Mouse (Mus musculus) kidney, adult 8-10 months (tissue): ENCODE results near the gene Tekt1.
"Not testable (repeated sequence)": the region's sequence is repeated elsewhere in the genome, so short reads cannot be mapped to it uniquely, and the experiment has no call there.

Experiments
- DNase-seq, 2 experiments: peaks; one replicate each; pipeline ENCODE4 v3.0.0; 2022

Tekt1 gene

GRCm38 (mm10) chr11:72389407-72390142 lies 27.3 kb upstream of the Tekt1 start:
- DNase-seq, result no peak

DNA sequence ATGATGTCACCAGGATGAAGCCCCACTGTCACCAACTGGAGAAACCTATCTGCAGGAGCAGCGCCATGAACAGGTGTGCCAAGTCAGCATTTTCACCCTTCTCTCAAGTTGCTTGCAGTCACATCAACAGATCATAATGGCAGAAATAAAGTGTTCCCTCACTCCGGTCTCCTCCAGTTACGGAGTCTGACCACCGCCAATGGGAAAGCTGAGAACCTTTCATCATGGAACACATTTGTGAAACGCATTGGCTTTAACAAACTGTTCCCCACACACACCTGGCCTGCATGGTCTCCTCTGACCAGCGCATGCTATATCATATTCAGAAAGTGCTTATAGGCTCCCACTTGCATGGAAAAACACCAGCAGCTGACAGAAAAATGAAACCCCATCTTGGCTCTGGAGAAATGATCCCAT lies 25.9 kb upstream of the Tekt1 start:
- no peak for DNase-seq

- DNase-seq, result no peak
These were observed 17.1 kb upstream of the Tekt1 start for GRCm38 (mm10) chr11:72379351-72379750.

GRCm38 (mm10) chr11:72378222-72378621 lies 16.0 kb upstream of the Tekt1 start:
- no peak for DNase-seq

GRCm38 (mm10) chr11:72376562-72376961 lies 14.3 kb upstream of the Tekt1 start:
- no peak for DNase-seq

- no peak for DNase-seq
These were observed 7.8 kb upstream of the Tekt1 start for GRCm38 (mm10) chr11:72369904-72370672.

- no peak for DNase-seq
These were observed 5.9 kb upstream of the Tekt1 start for GRCm38 (mm10) chr11:72367934-72368674.

DNA sequence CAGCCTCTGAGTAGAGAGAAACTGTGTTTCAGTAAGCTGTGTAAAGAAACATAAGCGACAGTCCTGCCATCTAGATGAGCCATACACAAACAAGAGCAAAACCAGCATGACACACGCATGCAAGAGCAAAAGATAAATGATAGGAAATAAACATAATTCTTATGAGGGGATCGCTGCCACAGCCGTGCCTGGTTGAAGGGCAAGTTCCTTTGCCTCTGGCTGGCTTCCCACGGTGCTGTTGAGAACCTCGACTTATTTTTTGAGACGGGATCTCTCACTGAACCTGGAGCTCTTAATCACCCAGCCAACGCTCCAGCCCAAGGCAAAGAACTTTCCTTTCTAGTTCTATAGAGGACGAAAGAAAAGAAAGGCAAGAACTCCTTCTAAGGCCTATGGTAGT lies 3.9 kb upstream of the Tekt1 start:
- no peak for DNase-seq

GRCm38 (mm10) chr11:72364526-72364925 lies 2.3 kb upstream of the Tekt1 start:
- DNase-seq, result no peak

DNA sequence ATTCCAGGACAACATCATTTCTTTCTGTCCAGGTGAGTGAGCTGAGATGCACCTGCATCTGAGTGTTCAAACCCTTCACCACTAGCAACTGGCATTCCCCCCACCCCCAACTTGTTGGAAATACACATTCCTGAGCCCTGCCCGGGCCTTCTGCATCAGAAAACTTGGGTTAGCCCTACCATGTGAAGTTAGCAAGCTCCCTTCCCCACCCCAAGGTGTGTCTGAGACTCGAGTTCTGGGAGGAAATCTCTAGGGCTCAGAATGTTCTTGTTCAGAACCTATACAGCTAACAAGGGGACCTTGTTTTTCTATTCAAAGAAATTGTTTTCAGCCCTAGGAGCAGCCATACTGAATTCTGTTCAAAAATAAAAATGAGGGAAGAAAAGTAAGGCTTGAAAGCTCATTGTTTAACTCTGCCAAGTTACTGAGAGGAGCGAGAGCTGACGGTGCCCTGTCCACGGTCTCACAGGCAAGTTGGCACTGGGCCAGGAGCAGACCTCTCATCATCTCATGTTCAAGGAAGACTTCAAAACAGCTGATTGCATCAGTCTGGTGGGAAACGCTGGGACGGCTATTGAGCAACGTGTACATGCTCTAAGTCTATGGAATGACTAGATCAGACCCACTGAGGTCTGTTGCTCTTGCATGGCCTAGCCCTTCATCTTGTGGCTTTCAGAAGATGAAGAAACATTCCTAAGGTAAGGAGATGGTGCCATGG lies 1.4 kb upstream of the Tekt1 start:
- no peak for DNase-seq

- peak; percentile 52 to 67 for DNase-seq
These were observed 576 bp downstream of the Tekt1 start for GRCm38 (mm10) chr11:72361385-72362346.

- DNase-seq, result peak in 1 of 2 experiments; percentile 67
These were observed 7.1 kb downstream of the Tekt1 start for GRCm38 (mm10) chr11:72354971-72355728.

DNA sequence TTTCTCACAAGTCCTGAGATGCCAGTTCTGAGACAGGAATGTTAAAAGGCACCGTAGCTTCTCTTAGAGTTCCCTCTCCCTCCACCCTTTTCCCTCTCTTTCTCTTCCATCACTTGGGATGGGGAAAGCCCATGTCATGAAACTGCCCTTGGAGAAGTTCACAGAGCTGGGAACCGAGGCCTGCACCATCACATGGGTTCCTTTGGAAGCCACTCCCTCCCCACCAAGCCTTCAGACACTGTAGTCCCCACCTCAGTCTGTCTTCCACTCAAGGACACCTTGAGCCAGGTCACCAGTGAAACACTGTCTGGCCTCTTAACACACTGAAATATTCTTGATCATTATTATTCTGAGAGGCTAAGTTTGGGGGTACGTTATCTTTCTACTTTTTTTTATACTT lies 9.1 kb downstream of the Tekt1 start:
- no peak for DNase-seq

DNA sequence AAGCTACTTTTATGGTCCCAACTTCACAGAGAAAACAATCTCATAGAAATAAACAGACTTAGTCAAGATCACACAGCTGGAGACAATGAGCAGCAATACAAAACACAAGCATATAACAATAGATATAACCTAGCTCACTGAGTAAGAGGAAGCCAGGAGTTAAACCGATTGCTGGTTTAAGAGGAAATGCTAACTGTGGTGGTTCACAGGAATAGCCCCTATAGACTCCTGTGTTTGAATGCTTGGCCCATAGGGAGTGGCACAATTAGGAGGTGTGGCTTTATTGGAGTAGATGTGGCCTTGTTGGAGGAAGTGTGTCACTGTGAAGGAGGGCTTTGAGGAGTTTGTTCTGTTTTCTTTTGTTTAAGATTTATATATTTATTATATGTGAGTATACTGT lies 10.0 kb downstream of the Tekt1 start:
- no peak for DNase-seq

GRCm38 (mm10) chr11:72349652-72350051 lies 12.6 kb downstream of the Tekt1 start:
- no peak for DNase-seq

- peak; percentile 49 to 63 for DNase-seq
These were observed 13.2 kb downstream of the Tekt1 start for GRCm38 (mm10) chr11:72349016-72349415.

DNA sequence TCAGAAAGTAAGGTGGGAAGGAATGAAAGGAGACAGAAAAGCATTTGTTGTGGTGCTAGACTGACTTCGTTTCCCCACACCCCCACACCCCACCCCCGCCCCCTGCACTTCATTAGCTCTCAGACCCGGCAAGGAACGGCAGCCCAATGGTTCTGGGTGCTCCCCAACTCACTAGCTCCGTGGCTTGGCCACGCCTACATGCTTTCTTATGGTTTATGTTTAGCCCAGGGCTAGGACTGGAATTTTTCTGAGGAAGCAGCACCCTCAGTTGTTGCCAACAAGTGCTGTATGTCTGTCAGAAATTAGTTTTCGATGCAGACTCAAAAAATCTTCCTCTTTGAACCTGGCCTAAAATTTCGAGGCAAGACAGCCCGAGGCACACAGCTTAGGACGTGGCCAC lies 13.7 kb downstream of the Tekt1 start:
- DNase-seq, result peak; percentile 51 to 56

GRCm38 (mm10) chr11:72344486-72344885 lies 17.8 kb downstream of the Tekt1 start:
- peak; percentile 48 to 61 for DNase-seq

DNA sequence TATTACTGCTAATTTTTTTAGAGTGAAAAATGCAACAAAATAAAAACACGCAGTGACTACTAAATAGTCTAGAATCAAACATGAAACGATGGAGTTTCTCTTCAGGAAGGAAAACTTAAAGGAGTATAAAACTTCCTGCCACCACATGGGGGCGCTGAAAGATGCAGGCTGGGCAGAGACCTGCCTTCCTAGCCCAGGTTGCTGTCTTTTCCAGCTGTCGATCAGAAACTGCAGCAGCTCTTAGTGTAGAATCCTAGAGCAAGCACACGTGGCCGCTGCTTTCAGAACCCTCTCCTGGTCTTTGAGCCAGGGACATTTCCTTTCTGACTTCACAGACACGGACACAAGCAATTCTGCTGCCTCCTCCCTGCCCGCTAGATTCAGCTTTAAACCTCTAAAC lies 18.3 kb downstream of the Tekt1 start:
- peak; percentile 36 to 67 for DNase-seq

GRCm38 (mm10) chr11:72343238-72343625 lies 19.0 kb downstream of the Tekt1 start:
- not testable (repeated sequence) for DNase-seq
